Mouse (Mus musculus) C2C12 (cell line): ENCODE data around the gene Acad10.
"Not testable (repeated sequence)": the region's sequence is repeated elsewhere in the genome, so short reads cannot be mapped to it uniquely, and the experiment has no call there.

Experiments
- CEBPB ChIP-seq: IDR thresholded peaks from one replicate; pipeline ENCODE4 v1.6.1; 2011; ENCODE audit warnings: low read depth, mild to moderate bottlenecking, control low read depth, moderate library complexity
- CTCF ChIP-seq: IDR thresholded peaks from one replicate; pipeline ENCODE4 v1.5.1; 2011; ENCODE audit not compliant: control insufficient read depth, insufficient read depth, insufficient read length
- FOSL1 ChIP-seq: IDR thresholded peaks from one replicate; pipeline ENCODE4 v1.8.0; 2011; ENCODE audit warnings: mild to moderate bottlenecking, low read length; ENCODE audit not compliant: poor library complexity, insufficient read depth, severe bottlenecking
- MAX ChIP-seq: IDR thresholded peaks from one replicate; pipeline ENCODE4 v1.6.1; 2011; ENCODE audit warnings: mild to moderate bottlenecking, control low read depth
- MYOD1 ChIP-seq: IDR thresholded peaks from one replicate; pipeline ENCODE4 v1.6.1; 2011; ENCODE audit warnings: low read depth; ENCODE audit not compliant: control insufficient read depth, insufficient read length
- MYOG ChIP-seq: IDR thresholded peaks from one replicate; pipeline ENCODE4 v1.6.1; 2011; ENCODE audit not compliant: control insufficient read depth, insufficient read length; ENCODE audit errors: extremely low read depth
- USF1 ChIP-seq: IDR thresholded peaks from one replicate; pipeline ENCODE4 v1.6.1; 2011; ENCODE audit warnings: low read depth, mild to moderate bottlenecking, control low read depth, moderate library complexity

DNA sequence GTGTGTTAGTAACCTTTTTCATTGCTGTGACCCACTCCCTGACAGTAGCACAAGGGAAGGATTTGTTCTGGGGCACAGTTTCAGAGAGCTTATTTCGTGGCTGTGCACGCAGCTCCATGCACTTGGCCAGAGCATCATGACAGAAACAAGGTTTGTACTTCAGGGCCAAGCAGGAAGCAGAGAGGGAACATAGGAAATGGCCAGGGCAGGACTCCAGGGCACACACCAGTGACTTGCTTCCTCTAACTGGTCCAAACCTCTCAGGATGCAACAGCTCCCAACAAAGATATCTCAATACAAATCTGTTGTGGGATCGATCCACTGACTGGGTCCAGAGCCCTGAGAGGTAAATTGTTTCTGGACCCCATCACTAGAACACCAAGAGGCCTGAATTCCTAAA is 45.4 kb downstream of the Acad10 start:
- not testable (repeated sequence) for TF ChIP-seq CTCF, USF1, MAX, MYOD1, CEBPB, FOSL1, MYOG
